Mouse (Mus musculus) forebrain, postnatal 0 days (tissue): Measurements from ENCODE around the gene Astn2. TPM values are rescaled to one million over a fixed set of nuclear protein-coding genes. Genes with fewer than 3 reads are reported as not detected.

Experiments used
- ATAC-seq: fragments of 200-750 bp; cut with Nextera tagmentation; 2 replicates; pipeline ENCODE4 v1.8.0; 2017; ENCODE audit warnings: mild to moderate bottlenecking, moderate library complexity
- DNase-seq: peaks from one replicate; pipeline ENCODE4 v3.0.0-alpha.2; 2015
- H3K27ac ChIP-seq: fragments of 300-500 bp; sonication (generic); 2 replicates; pipeline ENCODE4 v1.5.1; 2014; ENCODE audit warnings: low read depth, mild to moderate bottlenecking, antibody characterized with exemption, low read length, moderate library complexity, mixed read lengths
- H3K27me3 ChIP-seq: fragments of 300-500 bp; sonication (generic); 2 replicates; pipeline ENCODE4 v1.6.1; 2014; ENCODE audit warnings: mild to moderate bottlenecking, low read length, mixed read lengths; ENCODE audit not compliant: insufficient read depth
- H3K36me3 ChIP-seq: fragments of 300-500 bp; sonication (generic); 2 replicates; pipeline ENCODE4 v1.6.1; 2014; ENCODE audit warnings: mild to moderate bottlenecking, moderate library complexity; ENCODE audit not compliant: insufficient read depth
- H3K4me1 ChIP-seq: fragments of 300-500 bp; sonication (generic); 2 replicates; pipeline ENCODE4 v1.6.1; 2014; ENCODE audit warnings: antibody characterized with exemption; ENCODE audit not compliant: insufficient read depth
- H3K4me2 ChIP-seq: fragments of 300-500 bp; sonication (generic); 2 replicates; pipeline ENCODE4 v1.6.1; 2014; ENCODE audit warnings: low read depth, mild to moderate bottlenecking, moderate library complexity
- H3K4me3 ChIP-seq: fragments of 300-500 bp; sonication (generic); 2 replicates; pipeline ENCODE4 v1.5.1; 2014; ENCODE audit warnings: low read depth, low read length, mixed read lengths
- H3K9ac ChIP-seq: fragments of 300-500 bp; sonication (generic); 2 replicates; pipeline ENCODE4 v1.6.1; 2014; ENCODE audit warnings: mild to moderate bottlenecking
- H3K9me3 ChIP-seq: fragments of 300-500 bp; sonication (generic); 2 replicates; pipeline ENCODE4 v1.6.1; 2016; ENCODE audit warnings: low read length
- CTCF ChIP-seq: sonication (generic); IDR thresholded peaks from 2 replicates; pipeline ENCODE4 v1.5.1; 2016; ENCODE audit warnings: antibody characterized with exemption, control low read depth, low read depth
- WGBS: fragments of 180-500 bp; shearing (Covaris S2); extraction: QIAGEN DNeasy Blood & Tissue Kit; methylation state at CpG from one replicate; pipeline ENCODE4 v1.1.7; 2014; 5-methylcytosine and 5-hydroxymethylcytosine counted together
- polyA plus RNA-seq: library from polyadenylated mRNA; unstranded; fragments of >200 nt; fragmentation: Nextera tagmentation; extraction: Ambion mirVana; gene quantifications from 2 replicates; pipeline ENCODE4 v1.2.1, GENCODE M21; 2015
- total RNA-seq: library from RNA; depleted of rRNA; stranded (reverse); fragments of >200 nt; gene quantifications from 2 replicates; pipeline ENCODE4 v1.2.3, GENCODE M21; 2014

The Astn2 gene
- total and polyA plus RNA-seq, 2 experiments from 2014 or later = 0.98 to 20.9 TPM

DNA sequence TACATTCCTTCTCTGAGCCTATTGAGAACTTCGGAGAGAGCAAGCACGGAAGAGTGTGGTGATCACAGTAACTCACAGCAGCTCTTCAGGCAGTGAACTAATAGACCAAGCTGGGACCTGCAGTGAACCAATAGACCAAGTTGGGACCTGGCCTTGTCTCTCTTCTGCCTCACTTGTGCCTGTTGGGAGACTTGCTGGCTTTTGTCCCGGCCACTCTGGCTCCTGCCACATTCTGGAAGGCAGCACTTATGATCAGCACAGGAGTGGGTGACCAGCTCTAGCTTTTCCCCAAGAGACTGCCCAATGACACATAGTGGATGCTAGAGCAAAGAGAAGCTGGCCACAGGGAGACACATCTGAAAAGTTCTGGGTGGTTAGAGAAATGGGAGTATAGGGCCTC is 597.1 kb downstream of the Astn2 start:
- Histone ChIP-seq H3K4me2 (no peak overlapping the region), H3K4me3 (no peak overlapping the region), H3K9ac (no peak overlapping the region), H3K9me3 (no peaks in the 10 kb centered on the region), H3K36me3 (no peaks in the 10 kb centered on the region), H3K27ac (no peak overlapping the region), H3K27me3 (no peaks in the 10 kb centered on the region), H3K4me1 (no peaks in the 10 kb centered on the region)
- WGBS = 84% methylated on average over 3 of the region's 3 CpGs
- ATAC-seq (no peak), DNase-seq (no peak)
- no peak for TF ChIP-seq CTCF

DNA sequence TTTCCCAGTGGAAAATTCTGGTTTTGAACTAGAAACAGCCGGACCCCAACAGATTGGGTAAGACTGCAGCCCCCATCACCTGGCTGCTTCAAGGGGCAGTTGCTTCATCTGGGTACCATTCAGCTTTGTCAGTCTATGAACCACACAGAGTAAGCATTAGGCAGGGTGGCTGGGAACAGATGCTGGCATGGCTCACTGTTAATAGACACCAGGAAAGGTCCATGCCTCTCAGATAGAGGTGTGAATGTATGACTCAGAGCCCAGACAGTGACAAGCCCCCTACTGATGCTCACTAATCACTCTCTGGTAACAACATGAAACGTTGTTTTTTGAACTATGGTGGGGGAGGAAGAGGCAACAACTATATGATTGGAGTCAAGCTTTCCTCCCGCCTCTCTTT is 603.2 kb downstream of the Astn2 start:
- no peaks in the 10 kb centered on the region for H3K27me3 ChIP-seq
- H3K4me3 ChIP-seq = no peak overlapping the region
- H3K4me1 ChIP-seq = no peaks in the 10 kb centered on the region
- no peak for DNase-seq
- no peaks in the 10 kb centered on the region for H3K36me3 ChIP-seq
- no peaks in the 10 kb centered on the region for H3K9me3 ChIP-seq
- WGBS = 62% methylated on average over 3 of the region's 3 CpGs
- no peak overlapping the region for H3K27ac ChIP-seq
- H3K4me2 ChIP-seq = no peak overlapping the region
- no peak for TF ChIP-seq CTCF
- no peak overlapping the region for H3K9ac ChIP-seq
- no peak for ATAC-seq

DNA sequence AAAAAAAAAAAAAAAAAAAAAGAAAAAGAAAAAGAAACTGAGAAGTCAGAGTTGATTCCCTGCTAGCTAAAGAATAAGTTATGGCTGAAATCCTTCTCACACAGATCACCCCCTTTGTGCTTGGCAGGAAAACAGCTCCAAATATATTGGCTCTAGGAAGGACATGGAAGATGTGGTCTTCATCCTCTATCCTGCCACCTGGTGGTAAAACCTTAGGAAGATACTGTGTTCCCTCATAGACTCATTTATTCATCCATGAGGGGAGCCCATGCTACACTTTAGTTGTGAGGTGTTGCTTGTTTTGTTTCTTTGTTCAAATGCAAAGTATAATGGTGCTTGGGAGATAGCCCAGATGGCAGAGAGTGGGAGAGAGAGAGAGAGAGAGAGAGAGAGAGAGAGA is 613.4 kb downstream of the Astn2 start:
- no peak overlapping the region for H3K9ac ChIP-seq
- ATAC-seq = no peak
- no peaks in the 10 kb centered on the region for H3K4me1 ChIP-seq
- H3K9me3 ChIP-seq = no peaks in the 10 kb centered on the region
- DNase-seq = no peak
- H3K4me2 ChIP-seq = no peak overlapping the region
- H3K27ac ChIP-seq = no peak overlapping the region
- H3K27me3 ChIP-seq = no peaks in the 10 kb centered on the region
- TF ChIP-seq CTCF = no peak; the same call in 1 of the 2 replicates
- H3K4me3 ChIP-seq = no peak overlapping the region
- no peaks in the 10 kb centered on the region for H3K36me3 ChIP-seq

DNA sequence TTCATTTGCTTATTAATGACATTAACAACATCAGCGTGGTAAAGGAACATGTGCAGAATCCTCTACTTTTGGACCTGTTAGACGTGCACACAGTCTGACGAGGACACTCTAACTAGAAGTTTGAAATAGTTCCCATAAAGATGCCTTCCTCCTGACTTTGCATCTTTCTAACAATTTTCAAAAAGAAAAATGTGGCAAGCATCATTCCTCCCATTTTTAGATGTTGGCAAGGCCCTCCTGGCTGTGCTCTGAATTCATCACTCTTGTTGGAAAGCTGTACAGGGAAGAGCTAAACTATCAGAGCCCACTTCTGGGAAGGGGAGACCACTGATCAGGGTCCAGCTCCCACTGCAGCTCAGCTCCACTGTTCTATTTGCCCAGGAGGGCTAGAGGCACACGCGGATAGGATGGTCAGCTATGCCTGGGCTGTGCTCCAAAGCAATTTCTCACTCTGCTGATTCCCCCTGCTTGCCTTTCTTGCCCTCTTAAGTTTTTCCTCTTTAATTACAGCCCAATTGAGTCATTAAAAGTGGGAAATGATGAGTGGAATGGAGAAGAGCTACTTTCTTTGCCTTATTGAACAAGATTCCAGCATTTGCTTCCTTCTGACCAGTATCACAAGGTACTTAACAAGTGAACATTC is 630.9 kb downstream of the Astn2 start:
- peak; percentile 23 for DNase-seq

DNA sequence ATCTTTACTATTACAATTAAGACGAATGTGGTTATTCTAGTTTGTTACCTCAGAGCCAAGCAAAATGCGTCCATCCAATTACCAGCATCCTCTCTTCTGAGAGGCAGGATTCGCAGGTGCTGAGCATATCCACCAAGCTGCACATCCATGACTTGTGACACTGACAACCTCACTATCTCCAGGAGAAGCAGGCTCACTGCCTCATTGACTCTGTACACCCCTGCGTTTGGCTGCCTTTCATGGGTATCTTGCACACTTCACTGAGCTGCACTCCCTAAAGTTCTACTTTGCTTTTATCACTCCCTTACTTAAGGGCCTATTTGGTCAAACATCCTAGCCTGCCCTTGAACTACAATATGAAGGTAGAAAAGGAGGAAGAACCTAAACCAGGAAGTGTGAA is 633.5 kb downstream of the Astn2 start:
- Histone ChIP-seq H3K36me3 (no peaks in the 10 kb centered on the region), H3K9ac (no peak overlapping the region), H3K4me3 (no peak overlapping the region), H3K27me3 (no peaks in the 10 kb centered on the region), H3K4me2 (no peak overlapping the region), H3K27ac (no peak overlapping the region), H3K9me3 (no peaks in the 10 kb centered on the region), H3K4me1 (no peaks in the 10 kb centered on the region)
- no peak for TF ChIP-seq CTCF
- 86% methylated on average over 4 of the region's 4 CpGs for WGBS
- DNase-seq (no peak), ATAC-seq (no peak)

More for the DNA sequence above, 630.9 kb downstream of the Astn2 start:
- Histone ChIP-seq H3K4me1 (no peaks in the 10 kb centered on the region), H3K27ac (no peak overlapping the region), H3K4me3 (no peak overlapping the region), H3K4me2 (no peak overlapping the region), H3K9ac (no peak overlapping the region), H3K9me3 (no peaks in the 10 kb centered on the region), H3K36me3 (no peaks in the 10 kb centered on the region), H3K27me3 (no peaks in the 10 kb centered on the region)
- peak; percentile 40; the same call in 1 of the 2 replicates for ATAC-seq
- 57% methylated on average over 5 of the region's 5 CpGs for WGBS
- TF ChIP-seq CTCF = no peak

DNA sequence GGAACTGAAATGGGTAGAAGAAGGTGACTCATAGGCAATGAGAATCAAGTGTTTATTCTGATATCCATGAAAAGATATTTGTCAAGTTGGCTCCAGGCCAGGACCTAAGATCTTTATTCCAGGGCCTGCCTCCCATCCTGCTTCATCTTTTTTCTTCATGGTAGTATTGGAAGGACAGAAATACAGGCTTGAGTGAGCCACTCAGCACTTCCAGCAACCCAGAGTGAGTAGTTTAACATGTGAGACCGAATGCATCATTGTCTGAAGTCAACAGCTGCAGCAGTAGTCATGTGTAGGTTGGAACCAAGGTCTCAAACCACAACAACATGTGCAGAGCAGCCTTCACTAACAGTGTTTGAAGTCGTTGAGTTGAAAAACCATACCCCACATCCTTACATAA is 636.5 kb downstream of the Astn2 start:
- Histone ChIP-seq H3K4me3 (no peak overlapping the region), H3K4me2 (no peak overlapping the region), H3K27ac (no peak overlapping the region), H3K9me3 (no peaks in the 10 kb centered on the region), H3K4me1 (no peaks in the 10 kb centered on the region), H3K27me3 (no peaks in the 10 kb centered on the region), H3K9ac (no peak overlapping the region), H3K36me3 (no peaks in the 10 kb centered on the region)
- no peak for ATAC-seq
- DNase-seq = peak; percentile 44
- 69% methylated on average over 2 of the region's 2 CpGs for WGBS
- TF ChIP-seq CTCF = no peak

DNA sequence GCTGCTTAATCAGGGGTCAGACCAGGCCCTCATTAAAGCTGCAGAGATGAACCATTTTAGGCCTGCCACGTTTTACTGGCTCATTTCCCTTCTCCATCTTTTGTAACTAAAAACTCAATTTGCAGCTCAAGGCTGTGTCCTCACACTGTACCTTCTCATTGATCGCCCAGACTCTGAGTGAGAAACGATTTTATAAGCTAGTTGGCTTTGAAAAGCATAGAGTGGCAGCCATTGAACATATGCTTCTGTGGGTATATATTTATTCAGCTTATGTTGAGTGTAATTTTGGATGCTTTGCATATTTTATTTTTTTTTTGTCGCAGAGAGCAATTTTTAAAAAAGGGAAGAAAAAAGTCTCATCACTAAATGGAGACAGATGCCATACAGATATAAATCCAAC is 637.0 kb downstream of the Astn2 start:
- no peak overlapping the region for H3K9ac ChIP-seq
- H3K4me3 ChIP-seq = no peak overlapping the region
- no peaks in the 10 kb centered on the region for H3K36me3 ChIP-seq
- no peaks in the 10 kb centered on the region for H3K4me1 ChIP-seq
- H3K27me3 ChIP-seq = no peaks in the 10 kb centered on the region
- 45% methylated on average over 4 of the region's 4 CpGs for WGBS
- peak; percentile 89 for ATAC-seq
- no peaks in the 10 kb centered on the region for H3K9me3 ChIP-seq
- peak; percentile 64 for DNase-seq
- TF ChIP-seq CTCF = no peak
- H3K27ac ChIP-seq = no peak overlapping the region
- no peak overlapping the region for H3K4me2 ChIP-seq
